Mouse (Mus musculus) ES-E14 (cell line): ENCODE data around the gene Dgat2. TPM values are rescaled to one million over a fixed set of nuclear protein-coding genes. Genes with fewer than 3 reads are reported as not detected.

Experiments
- DNase-seq: peaks from one replicate; pipeline ENCODE4 v3.0.0-alpha.2; 2013; ENCODE audit warnings: low read depth, low spot score
- H3K27ac ChIP-seq: 2 replicates; pipeline ENCODE4 v1.5.1; 2012; ENCODE audit warnings: low read depth, mild to moderate bottlenecking, low read length, moderate library complexity, mixed read lengths; ENCODE audit not compliant: poor library complexity, insufficient read depth, severe bottlenecking
- H3K36me3 ChIP-seq: 2 replicates; pipeline ENCODE4 v1.6.1; 2012; ENCODE audit warnings: mild to moderate bottlenecking, low read length, moderate library complexity, mixed read lengths; ENCODE audit not compliant: control insufficient read depth, poor library complexity, insufficient read depth, severe bottlenecking
- H3K4me1 ChIP-seq, 2 experiments: fragments of 150-350 bp in 1 of 2; sonication (generic) in 1 of 2; 2 replicates each; pipeline ENCODE4 v1.6.1; 2012; ENCODE audit warnings: low read length in 2 of 2, mild to moderate bottlenecking in 1 of 2, mixed read lengths in 1 of 2; ENCODE audit not compliant: control insufficient read depth in 2 of 2, insufficient read depth in 2 of 2, poor library complexity in 1 of 2
- H3K4me3 ChIP-seq, 2 experiments: fragments of 150-350 bp in 1 of 2; sonication (generic) in 1 of 2; 2 replicates each; pipeline ENCODE4 v1.5.1; 2012; ENCODE audit warnings: low read length in 2 of 2, low read depth in 1 of 2, mild to moderate bottlenecking in 1 of 2, mixed read lengths in 1 of 2; ENCODE audit not compliant: insufficient read depth in 1 of 2, poor library complexity in 1 of 2, severe bottlenecking in 1 of 2
- H3K9ac ChIP-seq: 2 replicates; pipeline ENCODE4 v1.6.1; 2012; ENCODE audit warnings: low read depth, mild to moderate bottlenecking, low read length, mixed read lengths; ENCODE audit not compliant: poor library complexity, insufficient read depth, severe bottlenecking
- H3K9me3 ChIP-seq: fragments of 150-350 bp; sonication (generic); 2 replicates; pipeline ENCODE4 v1.6.1; 2012; ENCODE audit warnings: low read depth, mild to moderate bottlenecking, low read length; ENCODE audit not compliant: control insufficient read depth, insufficient read depth
- CHD2 ChIP-seq: IDR thresholded peaks from 2 replicates; pipeline ENCODE4 v1.6.1; 2014; ENCODE audit warnings: mild to moderate bottlenecking, low read depth, low read length, inconsistent platforms
- HCFC1 ChIP-seq: IDR thresholded peaks from 2 replicates; pipeline ENCODE4 v1.6.1; 2012; ENCODE audit warnings: low read length, inconsistent platforms, borderline replicate concordance; ENCODE audit not compliant: insufficient read depth
- MAFK ChIP-seq: IDR thresholded peaks from 2 replicates; pipeline ENCODE4 v1.6.1; 2014; ENCODE audit warnings: mild to moderate bottlenecking, low read depth, low read length, inconsistent platforms; ENCODE audit not compliant: insufficient read depth
- ZC3H11A ChIP-seq: IDR thresholded peaks from 2 replicates; pipeline ENCODE4 v1.6.1; 2012; ENCODE audit warnings: low read depth, mild to moderate bottlenecking, inconsistent platforms, low read length, borderline replicate concordance
- ZNF384 ChIP-seq: IDR thresholded peaks from 2 replicates; pipeline ENCODE4 v1.6.1; 2012; ENCODE audit warnings: low read depth, low read length, inconsistent platforms
- in situ Hi-C, 2 experiments: fragments of 600-800 bp; cut with MboI; formaldehyde crosslinking; loops; one replicate each; pipeline ENCODE4 v1.15.1; 2025; ENCODE audit warnings: low sequenced_read_pairs in 2 of 2, inconsistent platforms in 1 of 2; ENCODE audit not compliant: unreplicated experiment in 2 of 2
- total RNA-seq: library from RNA; depleted of rRNA; stranded (reverse); fragments of 300-350 nt; gene quantifications from 2 replicates; pipeline ENCODE4 v1.2.3, GENCODE M21; 2012

Gene Dgat2
- total RNA-seq, 1 experiment: 17.0 TPM

DNA sequence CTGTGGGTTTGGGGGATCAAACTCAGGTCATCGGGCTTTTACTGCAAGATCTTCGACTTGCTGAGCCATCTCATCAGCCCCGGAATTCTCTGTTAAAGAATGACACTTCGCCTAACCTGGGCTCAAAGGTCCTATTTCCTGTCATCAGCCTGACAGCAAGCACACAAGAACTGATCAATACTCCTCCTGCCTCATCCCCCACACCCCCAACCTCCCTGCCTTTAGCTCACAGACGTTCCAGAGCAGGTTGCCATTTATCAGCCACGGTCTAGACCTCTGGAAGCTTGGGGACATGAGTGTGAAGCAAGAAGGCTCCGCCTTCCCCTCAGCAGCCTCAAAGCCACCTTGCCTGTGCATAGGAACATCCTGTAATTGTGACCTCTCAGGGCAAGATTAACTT is 23.8 kb upstream of the Dgat2 start:
- Histone ChIP-seq H3K9ac (no peak overlapping the region), H3K36me3 (no peaks in the 10 kb centered on the region), H3K27ac (no peak overlapping the region), H3K4me1 (no peaks in the 10 kb centered on the region), H3K9me3 (no peaks in the 10 kb centered on the region), H3K4me3 (no peak overlapping the region)
- in situ Hi-C loops: no loop called here
- DNase-seq: no peak
- no peak for TF ChIP-seq HCFC1
- TF ChIP-seq CHD2: no peak
- no peak for TF ChIP-seq ZNF384
- no peak for TF ChIP-seq MAFK
- TF ChIP-seq ZC3H11A: no peak

DNA sequence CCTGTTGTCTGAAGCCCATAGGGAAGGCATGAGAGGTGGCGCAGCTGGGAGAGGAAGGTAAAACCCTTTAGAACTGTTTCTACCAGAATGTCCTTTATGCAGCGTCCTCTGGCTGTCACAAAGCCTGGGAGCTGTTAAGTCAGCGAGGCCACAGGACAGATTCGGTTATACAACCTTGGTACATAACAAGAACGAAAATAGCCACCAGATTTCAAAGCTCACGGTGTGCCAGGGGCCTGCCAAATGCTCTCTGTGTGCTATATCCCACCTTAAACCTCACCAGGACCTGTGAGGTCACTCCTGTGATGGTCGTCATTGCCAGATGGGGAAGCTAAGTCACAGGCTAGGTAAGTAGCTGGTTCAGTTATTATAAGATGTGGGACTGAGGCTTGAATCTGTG is 19.6 kb upstream of the Dgat2 start:
- H3K9me3 ChIP-seq: no peaks in the 10 kb centered on the region
- H3K4me1 ChIP-seq: no peaks in the 10 kb centered on the region
- H3K36me3 ChIP-seq: no peaks in the 10 kb centered on the region
- DNase-seq: no peak
- TF ChIP-seq MAFK (no peak), ZC3H11A (no peak), HCFC1 (no peak), CHD2 (no peak), ZNF384 (no peak)
- no peak overlapping the region for H3K4me3 ChIP-seq
- H3K27ac ChIP-seq: no peak overlapping the region
- no peak overlapping the region for H3K9ac ChIP-seq
- in situ Hi-C loops: no loop called here

DNA sequence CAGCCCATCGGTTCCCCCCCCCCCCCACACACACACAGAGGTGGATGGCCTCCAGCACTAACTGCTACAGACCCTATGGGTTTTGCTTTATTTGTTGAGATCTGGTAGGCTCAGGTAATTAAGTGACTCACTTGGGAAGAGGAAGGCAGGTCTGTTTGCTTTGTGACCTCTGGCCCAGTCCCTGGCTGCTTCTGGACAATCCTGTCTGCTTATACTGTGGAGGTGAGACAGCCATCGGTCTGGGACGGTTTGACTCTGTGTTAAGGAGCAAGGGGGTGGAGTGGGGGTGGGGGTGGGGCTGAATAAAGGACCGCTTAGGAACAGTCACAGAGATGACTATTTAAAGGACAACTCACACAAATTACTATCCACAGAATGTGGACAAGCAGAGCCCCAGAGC is 17.8 kb upstream of the Dgat2 start:
- H3K4me1 ChIP-seq: no peaks in the 10 kb centered on the region
- no peak overlapping the region for H3K9ac ChIP-seq
- no peak overlapping the region for H3K27ac ChIP-seq
- no peaks in the 10 kb centered on the region for H3K9me3 ChIP-seq
- TF ChIP-seq MAFK (no peak), HCFC1 (no peak), ZNF384 (no peak), ZC3H11A (no peak), CHD2 (no peak)
- H3K4me3 ChIP-seq: no peak overlapping the region
- H3K36me3 ChIP-seq: no peaks in the 10 kb centered on the region
- in situ Hi-C loops: no loop called here
- DNase-seq: no peak

- Histone ChIP-seq H3K4me1 (no peaks in the 10 kb centered on the region), H3K36me3 (no peaks in the 10 kb centered on the region), H3K9ac (no peak overlapping the region), H3K4me3 (no peak overlapping the region), H3K9me3 (no peaks in the 10 kb centered on the region), H3K27ac (no peak overlapping the region)
- in situ Hi-C loops: no loop called here
- no peak for DNase-seq
- TF ChIP-seq MAFK (no peak), HCFC1 (no peak), CHD2 (no peak), ZNF384 (no peak), ZC3H11A (no peak)
Measured at GRCm38 (mm10) chr7:99199451-99200175, 17.1 kb upstream of the Dgat2 start.

GRCm38 (mm10) chr7:99198811-99199210 is 16.3 kb upstream of the Dgat2 start:
- TF ChIP-seq MAFK (no peak), ZC3H11A (no peak), ZNF384 (no peak), HCFC1 (no peak), CHD2 (no peak)
- no peak for DNase-seq
- no peak overlapping the region for H3K4me3 ChIP-seq

More at GRCm38 (mm10) chr7:99198811-99199210, 16.3 kb upstream of the Dgat2 start:
- Histone ChIP-seq H3K4me1 (no peaks in the 10 kb centered on the region), H3K36me3 (no peaks in the 10 kb centered on the region), H3K9me3 (no peaks in the 10 kb centered on the region), H3K27ac (no peak overlapping the region), H3K9ac (no peak overlapping the region)
- in situ Hi-C loops: no loop called here
